Mouse (Mus musculus) kidney, adult 2 months (tissue): Measurements from ENCODE around the gene Krt17.

ENCODE experiments used
- CTCF ChIP-seq: fragments of 200-500 bp; conservative IDR thresholded peaks from 2 replicates; pipeline ENCODE4 v1.5.1; 2011; ENCODE audit warnings: low read depth, mild to moderate bottlenecking, control low read depth, low read length, moderate library complexity, mixed read lengths; ENCODE audit not compliant: insufficient read depth, insufficient read length
- POLR2A ChIP-seq: fragments of 200-500 bp; IDR thresholded peaks from one replicate; pipeline ENCODE4 v1.6.1; 2011; ENCODE audit warnings: low read depth, low read length, control low read depth

- no peak for TF ChIP-seq POLR2A
- TF ChIP-seq CTCF = no peak
Observed at GRCm38 (mm10) chr11:100261235-100261605, 391 bp upstream of the Krt17 start.
